Mouse (Mus musculus): Measurements from ENCODE around the gene Hspg2.

The Hspg2 gene

DNA sequence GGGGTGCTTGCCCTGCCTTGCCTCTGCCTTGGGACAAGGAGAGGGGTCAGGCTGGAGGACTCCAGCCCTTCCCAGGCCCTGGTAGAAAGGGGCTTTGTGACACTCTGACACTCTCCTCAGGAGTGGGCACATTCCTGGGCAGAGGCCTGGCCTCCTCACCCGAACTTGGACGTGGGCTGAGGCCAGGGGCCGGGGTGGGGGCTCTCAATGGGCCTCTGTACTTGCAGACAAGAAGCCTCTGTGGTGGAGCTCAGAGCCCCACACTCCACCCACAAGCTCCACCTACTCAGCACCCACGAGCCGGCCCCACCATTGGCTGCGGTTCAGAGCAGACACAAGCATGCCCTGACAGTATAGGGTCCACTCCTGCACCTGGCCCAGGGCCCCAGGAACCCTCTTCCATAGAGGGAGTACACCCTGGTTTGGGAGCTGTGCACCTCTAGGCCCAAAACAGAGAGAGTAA is 35.0 kb downstream of the Hspg2 start:
- DNase-seq = no peak

- no peak for DNase-seq
Measured at GRCm38 (mm10) chr4:137506629-137507028, 38.1 kb downstream of the Hspg2 start.

DNA sequence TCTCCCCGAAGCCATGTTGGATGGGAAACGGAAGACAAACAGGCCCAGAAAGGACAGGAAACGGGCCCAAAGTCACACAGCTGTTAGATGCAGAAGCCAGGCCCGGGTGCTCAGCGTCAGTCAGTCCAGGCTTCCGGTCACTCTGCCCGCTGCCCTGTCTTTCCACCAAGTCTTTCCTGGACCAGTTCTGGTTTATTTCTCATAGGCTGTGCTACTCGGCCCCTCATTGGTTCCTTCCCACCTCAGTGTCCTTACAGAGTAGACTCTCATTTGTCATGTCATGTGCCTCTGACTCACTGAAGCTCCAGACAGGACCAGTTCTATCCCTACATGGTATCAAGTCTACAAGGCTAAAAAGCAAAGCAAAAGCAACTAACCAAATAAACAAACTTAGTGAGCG is 41.0 kb downstream of the Hspg2 start:
- DNase-seq = no peak

GRCm38 (mm10) chr4:137510021-137510696 is 41.6 kb downstream of the Hspg2 start:
- no peak for DNase-seq

GRCm38 (mm10) chr4:137512897-137513296 is 44.3 kb downstream of the Hspg2 start:
- DNase-seq = no peak

- no peak for DNase-seq
Measured at GRCm38 (mm10) chr4:137517989-137518691, 49.6 kb downstream of the Hspg2 start.

- DNase-seq = no peak
Measured at GRCm38 (mm10) chr4:137518746-137519145, 50.2 kb downstream of the Hspg2 start.

- no peak for DNase-seq
Measured at GRCm38 (mm10) chr4:137520346-137520745, 51.8 kb downstream of the Hspg2 start.

- no peak for DNase-seq
Measured at GRCm38 (mm10) chr4:137521966-137522365, 53.4 kb downstream of the Hspg2 start.

DNA sequence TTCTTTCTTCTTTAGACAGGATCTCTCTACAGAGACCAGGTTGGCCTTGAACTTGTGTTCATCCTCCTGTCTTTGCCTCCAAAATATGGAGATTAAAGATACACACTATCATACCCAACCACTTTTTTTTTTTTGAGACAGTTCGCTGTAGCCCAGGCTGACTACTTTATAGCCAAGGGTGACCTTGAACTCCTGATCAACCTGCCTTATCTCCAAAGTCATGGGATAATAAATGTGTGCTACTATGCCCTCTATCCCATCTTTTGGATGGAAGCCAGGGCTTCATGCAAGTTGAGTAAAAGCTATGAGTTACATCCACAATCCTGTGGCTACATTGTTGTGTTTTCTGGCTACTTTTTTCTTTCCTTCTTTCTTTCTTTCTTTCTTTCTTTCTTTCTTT is 56.9 kb downstream of the Hspg2 start:
- no peak for DNase-seq

- DNase-seq = no peak
Measured at GRCm38 (mm10) chr4:137527368-137527767, 58.8 kb downstream of the Hspg2 start.

DNA sequence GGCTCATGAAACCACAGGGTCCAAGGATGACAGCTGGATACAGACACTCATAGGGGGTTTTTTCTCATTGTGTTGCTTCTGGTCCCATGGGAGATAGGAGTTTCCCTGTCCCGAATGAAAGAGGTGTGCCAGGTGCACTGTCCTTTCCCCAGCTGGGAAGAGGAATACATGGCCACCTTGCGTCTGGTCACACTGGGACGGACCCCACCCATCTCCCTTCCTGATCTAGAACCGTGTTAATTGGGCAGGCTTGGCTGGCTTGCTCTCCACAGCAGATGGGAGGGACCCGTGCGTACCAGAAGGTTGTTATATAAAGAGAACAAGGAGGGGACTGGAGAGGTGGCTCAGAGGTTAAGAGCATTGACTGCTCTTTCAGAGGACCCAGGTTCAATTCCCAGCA is 59.3 kb downstream of the Hspg2 start:
- DNase-seq = no peak

DNA sequence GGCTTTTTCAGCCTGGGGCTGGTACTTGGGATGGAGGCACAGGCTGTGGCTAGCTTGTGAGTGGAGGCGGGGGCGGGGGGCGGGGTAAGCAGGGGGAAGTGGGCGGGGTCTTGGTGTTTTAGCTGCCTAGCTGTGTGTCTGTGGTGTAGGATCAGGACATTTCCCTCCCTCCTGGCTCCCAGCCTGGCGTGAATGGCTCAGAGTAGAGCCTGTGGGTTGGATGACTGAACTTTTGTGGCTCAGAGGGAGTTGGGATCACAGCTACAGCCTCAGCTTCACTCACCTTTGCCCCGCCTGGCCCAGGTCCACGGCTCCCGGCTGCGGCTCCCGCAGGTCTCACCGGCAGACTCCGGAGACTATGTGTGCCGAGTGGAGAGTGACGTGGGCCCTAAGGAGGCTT is 71.8 kb downstream of the Hspg2 start:
- no peak for DNase-seq

DNA sequence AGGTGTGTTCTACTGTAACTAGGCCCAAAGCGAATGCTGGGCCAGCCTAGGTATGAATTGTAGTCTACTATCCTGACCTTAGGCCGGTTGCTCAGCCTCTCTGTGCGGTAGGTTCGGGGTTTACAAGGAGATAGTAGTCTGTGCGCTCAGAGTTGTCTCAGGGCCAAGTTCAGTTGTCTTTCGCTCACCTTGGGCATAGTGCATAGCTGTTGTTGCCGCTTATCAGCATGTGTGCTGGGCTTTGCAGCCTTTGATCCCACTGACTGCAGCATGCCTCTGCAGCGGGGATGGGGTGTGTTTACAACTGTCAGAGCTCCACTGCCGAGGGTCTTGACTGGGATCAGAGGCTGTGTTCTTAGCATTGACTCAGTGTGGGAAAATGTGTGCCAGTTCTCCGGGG is 74.4 kb downstream of the Hspg2 start:
- no peak for DNase-seq

GRCm38 (mm10) chr4:137545568-137545967 is 77.0 kb downstream of the Hspg2 start:
- no peak for DNase-seq

- DNase-seq = no peak
Measured at GRCm38 (mm10) chr4:137546003-137546525, 77.5 kb downstream of the Hspg2 start.

DNA sequence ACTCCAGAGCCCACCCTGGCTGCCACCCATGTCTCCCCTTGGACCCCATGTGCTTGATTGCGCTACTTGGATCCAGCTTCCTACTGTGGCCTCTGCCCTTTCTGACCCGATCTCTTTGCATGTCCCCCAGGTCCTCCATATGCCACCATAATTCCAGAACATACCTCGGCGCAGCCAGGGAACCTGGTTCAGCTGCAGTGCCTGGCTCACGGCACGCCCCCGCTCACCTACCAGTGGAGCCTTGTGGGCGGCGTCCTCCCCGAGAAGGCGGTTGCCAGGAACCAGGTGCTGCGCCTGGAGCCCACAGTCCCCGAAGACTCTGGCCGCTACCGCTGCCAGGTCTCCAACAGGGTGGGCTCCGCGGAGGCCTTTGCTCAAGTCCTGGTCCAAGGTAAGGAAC is 84.9 kb downstream of the Hspg2 start:
- DNase-seq = no peak

DNA sequence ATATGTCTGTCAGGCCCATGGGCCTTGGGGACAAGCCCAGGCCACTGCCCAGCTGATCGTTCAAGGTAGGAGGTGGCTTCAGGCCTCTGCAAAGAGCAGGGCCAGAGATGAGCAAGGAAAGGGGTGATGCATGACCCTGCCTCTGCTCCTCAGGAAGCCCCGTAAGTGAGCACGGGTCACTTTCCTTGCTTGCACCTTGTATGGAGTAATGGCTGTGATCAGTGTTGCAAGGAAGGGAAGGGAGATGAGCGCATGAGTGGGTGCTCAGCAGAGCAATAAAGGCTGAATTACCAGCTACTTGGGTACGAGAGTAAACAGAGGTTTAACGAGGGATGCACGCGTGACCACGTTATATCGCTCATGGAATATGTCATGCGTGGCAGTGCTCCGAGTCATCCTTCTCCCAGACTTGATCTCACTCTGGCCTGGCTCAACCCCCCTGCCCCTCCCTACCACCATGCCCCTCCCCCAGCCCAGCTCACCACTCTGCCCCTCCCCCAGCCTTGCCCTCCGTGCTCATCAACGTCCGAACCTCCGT is 88.2 kb downstream of the Hspg2 start:
- DNase-seq = no peak

- no peak for DNase-seq
Measured at GRCm38 (mm10) chr4:137569873-137570272, 101.3 kb downstream of the Hspg2 start.

GRCm38 (mm10) chr4:137574469-137574868 is 105.9 kb downstream of the Hspg2 start, which contains the start of gene Ldlrad2:
Ldlrad2 (minus strand) TSS chr4:137574569.
- no peak for DNase-seq

DNA sequence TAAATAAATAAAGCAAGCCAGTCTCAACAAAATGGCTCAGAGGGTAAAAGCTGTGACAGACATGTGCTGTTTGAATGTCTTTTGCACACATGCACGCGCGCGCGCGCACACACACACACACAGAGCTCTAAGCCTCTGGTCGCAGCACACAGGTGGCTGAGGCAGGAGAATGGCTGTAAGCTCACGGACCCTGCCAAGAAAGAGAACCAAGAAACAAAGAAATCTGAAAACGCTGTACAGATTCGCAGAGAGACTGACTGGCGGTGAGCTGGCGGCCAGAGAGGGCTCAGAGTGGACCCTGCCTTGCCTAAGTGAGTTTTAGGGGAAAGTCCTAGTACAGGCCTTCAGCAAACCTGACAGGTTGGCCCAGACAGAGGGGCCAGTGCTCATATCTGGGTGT is 108.9 kb downstream of the Hspg2 start:
- no peak for DNase-seq

DNA sequence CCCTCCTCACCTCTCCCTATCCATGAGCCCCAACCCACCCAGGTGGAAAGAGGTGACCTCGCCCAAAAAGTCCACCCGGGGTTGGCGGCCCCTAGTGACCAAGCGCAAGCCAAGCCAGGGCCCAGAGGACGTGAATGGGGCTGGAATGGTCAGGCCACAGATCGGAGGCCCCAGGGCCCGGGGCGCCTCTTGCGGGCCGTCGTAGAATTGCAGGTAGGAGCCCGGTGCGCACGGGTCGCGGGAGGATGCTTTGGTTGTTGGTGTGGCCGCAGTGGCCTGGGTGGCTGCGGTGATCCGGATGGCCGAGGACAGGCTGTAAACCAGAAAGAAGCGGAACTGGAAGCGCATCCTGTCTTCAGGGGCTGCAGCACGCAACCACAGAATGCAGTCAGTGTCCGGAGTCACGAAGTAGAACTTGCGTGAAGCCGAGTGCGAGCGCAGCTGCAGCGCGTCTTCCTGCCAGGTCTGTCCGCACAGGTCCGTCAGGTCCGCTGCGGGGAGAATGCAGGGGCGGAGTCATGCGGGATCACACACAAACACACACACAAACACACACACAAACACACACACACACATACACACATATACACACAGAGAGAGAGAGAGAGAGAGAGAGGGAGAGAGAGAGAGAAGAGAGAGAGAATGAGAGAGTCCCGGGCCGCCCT is 109.7 kb downstream of the Hspg2 start:
- no peak for DNase-seq

DNA sequence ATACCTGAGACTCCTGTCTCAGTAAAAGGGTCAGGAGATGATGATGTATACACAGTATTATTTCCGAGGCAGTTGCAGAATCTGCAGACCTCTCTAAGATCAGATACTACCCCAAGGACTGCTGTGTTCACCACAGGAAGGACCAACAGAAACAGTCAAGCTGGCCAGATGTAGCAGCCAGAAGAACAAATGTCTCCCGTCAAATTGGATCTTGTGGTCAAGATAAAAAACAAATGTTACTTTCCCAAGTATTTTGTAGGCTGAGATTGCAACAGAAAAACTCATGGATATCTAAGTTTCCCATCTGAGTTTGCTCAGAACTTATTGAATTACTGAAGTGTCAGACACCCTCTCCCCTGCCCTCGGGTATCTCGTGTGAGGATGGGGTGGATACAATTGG is 111.2 kb downstream of the Hspg2 start:
- DNase-seq = no peak

All from thymus, adult 18-20 months (tissue).